Mouse (Mus musculus) midbrain, embryonic 15.5 days (tissue): ENCODE measurements around the gene Cdh11. TPM values are rescaled to one million over a fixed set of nuclear protein-coding genes. Genes with fewer than 3 reads are reported as not detected.
A peak's percentile ranks its signal among the peaks of the same experiment; 100 is the strongest.
"Not testable (repeated sequence)": the region's sequence is repeated elsewhere in the genome, so short reads cannot be mapped to it uniquely, and the experiment has no call there.

Experiments
- ATAC-seq: fragments of 200-750 bp; cut with Nextera tagmentation; replicated peaks from 2 replicates; pipeline ENCODE4 v1.8.0; 2017; ENCODE audit warnings: moderate TSS enrichment
- H3K27ac ChIP-seq: fragments of 300-500 bp; sonication (generic); 2 replicates; pipeline ENCODE4 v1.5.1; 2015; ENCODE audit warnings: mild to moderate bottlenecking, inconsistent platforms
- H3K27me3 ChIP-seq: fragments of 300-500 bp; sonication (generic); replicated peaks from 2 replicates; pipeline ENCODE4 v1.6.1; 2015; ENCODE audit warnings: inconsistent platforms
- H3K36me3 ChIP-seq: fragments of 300-500 bp; sonication (generic); replicated peaks from 2 replicates; pipeline ENCODE4 v1.6.1; 2015; ENCODE audit warnings: inconsistent platforms
- H3K4me1 ChIP-seq: fragments of 300-500 bp; sonication (generic); 2 replicates; pipeline ENCODE4 v1.6.1; 2015; ENCODE audit warnings: inconsistent platforms
- H3K4me2 ChIP-seq: fragments of 300-500 bp; sonication (generic); 2 replicates; pipeline ENCODE4 v1.6.1; 2015; ENCODE audit warnings: inconsistent platforms, mild to moderate bottlenecking, moderate library complexity
- H3K4me3 ChIP-seq: fragments of 300-500 bp; sonication (generic); 2 replicates; pipeline ENCODE4 v1.5.1; 2015; ENCODE audit warnings: mild to moderate bottlenecking, inconsistent platforms
- H3K9ac ChIP-seq: fragments of 300-500 bp; sonication (generic); 2 replicates; pipeline ENCODE4 v1.6.1; 2015; ENCODE audit warnings: mild to moderate bottlenecking, inconsistent platforms
- H3K9me3 ChIP-seq: fragments of 300-500 bp; sonication (generic); 2 replicates; pipeline ENCODE4 v1.6.1; 2016; ENCODE audit warnings: inconsistent platforms
- WGBS: fragments of 180-500 bp; shearing (Covaris S2); methylation state at CpG from one replicate; pipeline ENCODE4 v1.1.7; 2015; ENCODE audit warnings: mixed read lengths; 5-methylcytosine and 5-hydroxymethylcytosine counted together
- polyA plus RNA-seq: library from polyadenylated mRNA; unstranded; fragments of >200 nt; fragmentation: Nextera tagmentation; extraction: Ambion mirVana; gene quantifications from 2 replicates; pipeline ENCODE4 v1.2.1, GENCODE M21; 2015

The Cdh11 gene
- polyA plus RNA-seq, 1 experiment from 2014 or later, result 42.6 TPM

GRCm38 (mm10) chr8:102698232-102698837 is 87.1 kb downstream of the Cdh11 start:
- Histone ChIP-seq H3K36me3 (no peaks in the 10 kb centered on the region), H3K4me2 (no peak overlapping the region), H3K9me3 (no peaks in the 10 kb centered on the region), H3K27ac (no peak overlapping the region), H3K27me3 (no peaks in the 10 kb centered on the region), H3K9ac (no peak overlapping the region), H3K4me1 (no peaks in the 10 kb centered on the region), H3K4me3 (no peak overlapping the region)
- 20% methylated on average over 11 of the region's 11 CpGs for WGBS
- ATAC-seq, result no peak

GRCm38 (mm10) chr8:102693465-102693864 is 92.0 kb downstream of the Cdh11 start:
- Histone ChIP-seq H3K9ac (no peak overlapping the region), H3K9me3 (no peaks in the 10 kb centered on the region), H3K36me3 (no peaks in the 10 kb centered on the region), H3K4me2 (no peak overlapping the region), H3K27me3 (no peaks in the 10 kb centered on the region), H3K4me1 (no peaks in the 10 kb centered on the region), H3K4me3 (no peak overlapping the region), H3K27ac (no peak overlapping the region)
- ATAC-seq, result no peak
- 37% methylated on average over 1 of the region's 1 CpGs for WGBS

- H3K36me3 ChIP-seq, H3K9ac ChIP-seq, H3K4me1 ChIP-seq, ATAC-seq, H3K9me3 ChIP-seq, H3K27me3 ChIP-seq, H3K27ac ChIP-seq: not testable (repeated sequence)
- Histone ChIP-seq H3K4me2 (peak overlapping the region; percentile 37), H3K4me3 (peak overlapping the region; percentile 18; the same call in 1 of the 2 replicates)
- 37% methylated on average over 7 of the region's 7 CpGs for WGBS
These were observed 100.0 kb downstream of the Cdh11 start for GRCm38 (mm10) chr8:102685491-102685890.

GRCm38 (mm10) chr8:102685023-102685422 is 100.4 kb downstream of the Cdh11 start:
- Histone ChIP-seq H3K27ac (no peak overlapping the region), H3K9ac (no peak overlapping the region)
- 52% methylated on average over 11 of the region's 11 CpGs for WGBS

GRCm38 (mm10) chr8:102677148-102677547 is 108.3 kb downstream of the Cdh11 start:
- H3K36me3 ChIP-seq, result peaks cover 6% of the 10 kb centered on the region; the same call in 1 of the 2 replicates
- H3K27me3 ChIP-seq, result no peaks in the 10 kb centered on the region
- H3K4me3 ChIP-seq, result no peak overlapping the region
- H3K9me3 ChIP-seq, result no peaks in the 10 kb centered on the region
- 92% methylated on average over 3 of the region's 3 CpGs for WGBS
- no peak for ATAC-seq
- no peak overlapping the region for H3K4me2 ChIP-seq
- H3K9ac ChIP-seq, result no peak overlapping the region
- H3K4me1 ChIP-seq, result no peaks in the 10 kb centered on the region
- H3K27ac ChIP-seq, result no peak overlapping the region

More at GRCm38 (mm10) chr8:102685023-102685422, 100.4 kb downstream of the Cdh11 start:
- Histone ChIP-seq H3K4me1 (peaks cover 7% of the 10 kb centered on the region; the same call in 1 of the 2 replicates), H3K4me2 (peak overlapping the region; percentile 37), H3K4me3 (peak overlapping the region; percentile 18; the same call in 1 of the 2 replicates), H3K9me3 (no peaks in the 10 kb centered on the region), H3K36me3 (no peaks in the 10 kb centered on the region), H3K27me3 (no peaks in the 10 kb centered on the region)
- no peak for ATAC-seq

- not testable (repeated sequence) for H3K36me3 ChIP-seq, ATAC-seq, H3K9me3 ChIP-seq, H3K27me3 ChIP-seq, H3K4me2 ChIP-seq, H3K9ac ChIP-seq, H3K4me1 ChIP-seq, H3K4me3 ChIP-seq, H3K27ac ChIP-seq
- WGBS, result 90% methylated on average over 5 of the region's 5 CpGs
These were observed 120.9 kb downstream of the Cdh11 start for GRCm38 (mm10) chr8:102664561-102664960.

GRCm38 (mm10) chr8:102656529-102656928 is 128.9 kb downstream of the Cdh11 start:
- no peak overlapping the region for H3K9ac ChIP-seq
- H3K4me2 ChIP-seq, result no peak overlapping the region
- WGBS, result 72% methylated on average over 2 of the region's 2 CpGs
- H3K27ac ChIP-seq, result no peak overlapping the region
- no peaks in the 10 kb centered on the region for H3K36me3 ChIP-seq
- H3K4me3 ChIP-seq, result no peak overlapping the region
- no peaks in the 10 kb centered on the region for H3K9me3 ChIP-seq
- H3K4me1 ChIP-seq, result no peaks in the 10 kb centered on the region
- H3K27me3 ChIP-seq, result no peaks in the 10 kb centered on the region
- ATAC-seq, result no peak

GRCm38 (mm10) chr8:102651964-102652363 is 133.5 kb downstream of the Cdh11 start:
- H3K36me3 ChIP-seq, result no peaks in the 10 kb centered on the region
- no peak overlapping the region for H3K4me2 ChIP-seq
- no peak for ATAC-seq
- no peak overlapping the region for H3K9ac ChIP-seq
- H3K4me3 ChIP-seq, result no peak overlapping the region
- H3K4me1 ChIP-seq, result no peaks in the 10 kb centered on the region
- H3K9me3 ChIP-seq, result no peaks in the 10 kb centered on the region
- H3K27me3 ChIP-seq, result no peaks in the 10 kb centered on the region
- WGBS, result 90% methylated on average over 4 of the region's 4 CpGs
- no peak overlapping the region for H3K27ac ChIP-seq

GRCm38 (mm10) chr8:102627151-102627550 is 158.3 kb downstream of the Cdh11 start:
- 63% methylated on average over 3 of the region's 3 CpGs for WGBS
- Histone ChIP-seq H3K4me2 (no peak overlapping the region), H3K4me3 (no peak overlapping the region), H3K9ac (no peak overlapping the region), H3K36me3 (no peaks in the 10 kb centered on the region), H3K27me3 (no peaks in the 10 kb centered on the region), H3K9me3 (no peaks in the 10 kb centered on the region), H3K27ac (no peak overlapping the region), H3K4me1 (no peaks in the 10 kb centered on the region)
- no peak for ATAC-seq

- H3K9ac ChIP-seq, result no peak overlapping the region
- WGBS, result 76% methylated on average over 4 of the region's 4 CpGs
- no peaks in the 10 kb centered on the region for H3K27me3 ChIP-seq
- H3K27ac ChIP-seq, result no peak overlapping the region
- H3K4me3 ChIP-seq, result no peak overlapping the region
- ATAC-seq, result no peak
- no peaks in the 10 kb centered on the region for H3K9me3 ChIP-seq
- no peak overlapping the region for H3K4me2 ChIP-seq
- no peaks in the 10 kb centered on the region for H3K36me3 ChIP-seq
- no peaks in the 10 kb centered on the region for H3K4me1 ChIP-seq
These were observed 173.3 kb downstream of the Cdh11 start for GRCm38 (mm10) chr8:102612146-102612545.

- Histone ChIP-seq H3K4me3 (no peak overlapping the region), H3K27me3 (no peaks in the 10 kb centered on the region), H3K27ac (no peak overlapping the region), H3K36me3 (no peaks in the 10 kb centered on the region), H3K4me2 (no peak overlapping the region), H3K4me1 (no peaks in the 10 kb centered on the region), H3K9ac (no peak overlapping the region), H3K9me3 (no peaks in the 10 kb centered on the region)
- no peak for ATAC-seq
- 72% methylated on average over 4 of the region's 4 CpGs for WGBS
These were observed 184.1 kb downstream of the Cdh11 start for GRCm38 (mm10) chr8:102601327-102601726.

GRCm38 (mm10) chr8:102596523-102596922 is 188.9 kb downstream of the Cdh11 start:
- WGBS, result 68% methylated on average over 3 of the region's 3 CpGs

GRCm38 (mm10) chr8:102593899-102594298 is 191.5 kb downstream of the Cdh11 start:
- Histone ChIP-seq H3K4me3 (no peak overlapping the region), H3K27ac (no peak overlapping the region), H3K9me3 (no peaks in the 10 kb centered on the region), H3K36me3 (no peaks in the 10 kb centered on the region), H3K4me2 (no peak overlapping the region), H3K9ac (no peak overlapping the region), H3K27me3 (no peaks in the 10 kb centered on the region), H3K4me1 (no peaks in the 10 kb centered on the region)
- 90% methylated on average over 6 of the region's 6 CpGs for WGBS
- ATAC-seq, result no peak

More at GRCm38 (mm10) chr8:102596523-102596922, 188.9 kb downstream of the Cdh11 start:
- Histone ChIP-seq H3K4me1 (no peaks in the 10 kb centered on the region), H3K27me3 (no peaks in the 10 kb centered on the region), H3K9ac (no peak overlapping the region), H3K4me2 (no peak overlapping the region), H3K27ac (no peak overlapping the region), H3K36me3 (no peaks in the 10 kb centered on the region), H3K9me3 (no peaks in the 10 kb centered on the region), H3K4me3 (no peak overlapping the region)
- ATAC-seq, result no peak
